Mouse (Mus musculus): ENCODE results near the gene Noxa1. TPM values are rescaled to one million over a fixed set of nuclear protein-coding genes. Genes with fewer than 3 reads are reported as not detected.

Gene Noxa1
- polyA plus RNA-seq, 1 experiment, result 0.18 TPM

Other genes with a start within 250 kb of the Noxa1 start
- gene Ehmt1, start 175.5 kb downstream of the Noxa1 start, polyA plus RNA-seq (2012; rRNA removed), result 47.7 and 52.6 TPM in 2 replicates
- gene Arrdc1, start 159.9 kb downstream of the Noxa1 start, polyA plus RNA-seq (2012; rRNA removed), result 89.6 and 140 TPM in 2 replicates
- 9.4 and 11.7 TPM in 2 replicates for gene Zmynd19, start 145.4 kb downstream of the Noxa1 start, polyA plus RNA-seq (2012; rRNA removed)
- gene Dph7, start 132.7 kb downstream of the Noxa1 start, polyA plus RNA-seq (2012; rRNA removed), result 20.3 and 22.1 TPM in 2 replicates
- 61.3 and 66.0 TPM in 2 replicates for gene Mrpl41, start 120.1 kb downstream of the Noxa1 start, polyA plus RNA-seq (2012; rRNA removed)
- gene Pnpla7, start 119.1 kb downstream of the Noxa1 start, polyA plus RNA-seq (2012; rRNA removed), result 17.2 and 24.1 TPM in 2 replicates
- 87.4 and 114 TPM in 2 replicates for gene Nsmf, start 40.8 kb downstream of the Noxa1 start, polyA plus RNA-seq (2012; rRNA removed)
- gene Entpd8, start 14.8 kb downstream of the Noxa1 start, polyA plus RNA-seq (2012; rRNA removed), result 0.03 and 0.07 TPM in 2 replicates
- gene Nrarp, start 85.6 kb upstream of the Noxa1 start, polyA plus RNA-seq (2012; rRNA removed), result 50.1 and 60.0 TPM in 2 replicates
- 22.6 and 25.3 TPM in 2 replicates for gene Tor4a, start 101.7 kb upstream of the Noxa1 start, polyA plus RNA-seq (2012; rRNA removed)
- 55.4 and 60.6 TPM in 2 replicates for gene Nelfb, start 116.3 kb upstream of the Noxa1 start, polyA plus RNA-seq (2012; rRNA removed)
- gene Stpg3, start 119.5 kb upstream of the Noxa1 start, polyA plus RNA-seq (2012; rRNA removed), result not detected in 2 replicates
- 0.08 and 0.10 TPM in 2 replicates for gene Fam166a, start 123.6 kb upstream of the Noxa1 start, polyA plus RNA-seq (2012; rRNA removed)
- gene Tubb4b, start 129.6 kb upstream of the Noxa1 start, polyA plus RNA-seq (2012; rRNA removed), result 510 and 610 TPM in 2 replicates
- 0.03 TPM in 1 of 2 replicates, not detected in the other for gene Slc34a3, start 139.2 kb upstream of the Noxa1 start, polyA plus RNA-seq (2012; rRNA removed)
- 0.13 and 0.19 TPM in 2 replicates for gene Rnf224, start 141.6 kb upstream of the Noxa1 start, polyA plus RNA-seq (2012; rRNA removed)
- 12.9 and 14.1 TPM in 2 replicates for gene Rnf208, start 147.1 kb upstream of the Noxa1 start, polyA plus RNA-seq (2012; rRNA removed)
- 2.0 and 2.5 TPM in 2 replicates for gene Cysrt1, start 147.3 kb upstream of the Noxa1 start, polyA plus RNA-seq (2012; rRNA removed)
- gene AL732309.1, start 151.7 kb upstream of the Noxa1 start, polyA plus RNA-seq (2012; rRNA removed), result 21.0 and 23.8 TPM in 2 replicates
- 30.7 and 34.2 TPM in 2 replicates for gene Tmem203, start 160.3 kb upstream of the Noxa1 start, polyA plus RNA-seq (2012; rRNA removed)
- gene Tprn, start 167.5 kb upstream of the Noxa1 start, polyA plus RNA-seq (2012; rRNA removed), result 8.0 and 13.6 TPM in 2 replicates
- gene Ssna1, start 177.3 kb upstream of the Noxa1 start, polyA plus RNA-seq (2012; rRNA removed), result 58.8 and 84.8 TPM in 2 replicates
- 84.5 and 88.3 TPM in 2 replicates for gene Anapc2, start 177.3 kb upstream of the Noxa1 start, polyA plus RNA-seq (2012; rRNA removed)
- not detected in 2 replicates for gene Tmem210, start 193.0 kb upstream of the Noxa1 start, polyA plus RNA-seq (2012; rRNA removed)
- gene Lrrc26, start 194.8 kb upstream of the Noxa1 start, polyA plus RNA-seq (2012; rRNA removed), result 7.0 and 8.2 TPM in 2 replicates
- 1.1 TPM in 2 replicates for gene Grin1, start 224.0 kb upstream of the Noxa1 start, polyA plus RNA-seq (2012; rRNA removed)
- 15.2 and 22.8 TPM in 2 replicates for gene Man1b1, start 237.2 kb upstream of the Noxa1 start, polyA plus RNA-seq (2012; rRNA removed)